Mouse (Mus musculus) splenic B cell, adult 2 months (primary cell): Measurements from ENCODE around the gene Vps52.

Experiments used
- DNase-seq: peaks from one replicate; pipeline ENCODE4 v3.0.0-alpha.2; 2011; ENCODE audit warnings: low read depth, low spot score
- H3K27me3 ChIP-seq: 2 replicates; pipeline ENCODE4 v1.6.1; 2012; ENCODE audit warnings: mild to moderate bottlenecking, low read length, moderate library complexity, mixed read lengths; ENCODE audit not compliant: control insufficient read depth, poor library complexity, insufficient read depth, severe bottlenecking
- H3K36me3 ChIP-seq: 2 replicates; pipeline ENCODE4 v1.6.1; 2012; ENCODE audit warnings: mild to moderate bottlenecking, low read length, moderate library complexity, mixed read lengths; ENCODE audit not compliant: control insufficient read depth, poor library complexity, insufficient read depth, severe bottlenecking

Vps52 gene

DNA sequence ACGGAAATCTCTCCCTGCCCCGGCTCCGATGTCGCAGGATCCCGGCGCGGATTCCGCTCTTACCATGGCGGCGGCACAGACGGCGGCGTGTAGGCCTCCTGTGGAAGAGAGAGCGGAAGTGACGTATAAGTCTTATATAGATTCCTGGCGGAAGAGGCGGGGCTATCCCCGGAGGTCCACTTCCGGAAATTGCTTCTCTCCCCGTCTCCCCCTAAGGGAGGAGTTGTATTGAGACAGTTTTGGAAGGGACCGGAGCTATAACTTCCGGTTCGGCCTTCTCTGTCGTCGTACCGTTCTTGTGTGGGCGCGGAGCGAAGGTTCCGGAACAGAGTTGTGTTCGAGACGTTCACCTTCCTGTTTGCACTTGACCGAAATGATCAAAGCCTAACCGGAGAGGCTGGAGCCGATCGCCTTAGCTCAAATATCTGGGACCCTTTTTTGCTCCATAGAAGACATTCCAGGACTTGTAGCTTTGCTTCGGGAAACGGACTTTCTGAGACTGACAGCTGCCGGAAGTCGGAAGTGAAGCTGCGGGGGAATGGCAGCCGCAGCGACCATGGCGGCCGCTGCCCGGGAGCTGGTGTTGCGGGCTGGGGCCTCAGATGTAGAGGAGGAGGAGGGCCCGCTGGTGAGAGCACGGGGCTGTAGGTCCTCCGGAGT, at the start of gene Vps52, which contains the start of gene Rps18:
TSS of gene Vps52 (plus strand) at position 258 of the 660 bp plus-strand sequence.
TSS of gene Rps18 (minus strand) at position 447 of the 660 bp plus-strand sequence.
- peaks cover 13% of the 10 kb centered on the region for H3K36me3 ChIP-seq
- no peaks in the 10 kb centered on the region for H3K27me3 ChIP-seq
- DNase-seq, result peak; percentile 99

GRCm38 (mm10) chr17:33908331-33909076, 47.1 kb upstream of the Vps52 start:
- DNase-seq, result peak; percentile 38
- Histone ChIP-seq H3K27me3 (no peaks in the 10 kb centered on the region), H3K36me3 (peaks cover 7% of the 10 kb centered on the region)

DNA sequence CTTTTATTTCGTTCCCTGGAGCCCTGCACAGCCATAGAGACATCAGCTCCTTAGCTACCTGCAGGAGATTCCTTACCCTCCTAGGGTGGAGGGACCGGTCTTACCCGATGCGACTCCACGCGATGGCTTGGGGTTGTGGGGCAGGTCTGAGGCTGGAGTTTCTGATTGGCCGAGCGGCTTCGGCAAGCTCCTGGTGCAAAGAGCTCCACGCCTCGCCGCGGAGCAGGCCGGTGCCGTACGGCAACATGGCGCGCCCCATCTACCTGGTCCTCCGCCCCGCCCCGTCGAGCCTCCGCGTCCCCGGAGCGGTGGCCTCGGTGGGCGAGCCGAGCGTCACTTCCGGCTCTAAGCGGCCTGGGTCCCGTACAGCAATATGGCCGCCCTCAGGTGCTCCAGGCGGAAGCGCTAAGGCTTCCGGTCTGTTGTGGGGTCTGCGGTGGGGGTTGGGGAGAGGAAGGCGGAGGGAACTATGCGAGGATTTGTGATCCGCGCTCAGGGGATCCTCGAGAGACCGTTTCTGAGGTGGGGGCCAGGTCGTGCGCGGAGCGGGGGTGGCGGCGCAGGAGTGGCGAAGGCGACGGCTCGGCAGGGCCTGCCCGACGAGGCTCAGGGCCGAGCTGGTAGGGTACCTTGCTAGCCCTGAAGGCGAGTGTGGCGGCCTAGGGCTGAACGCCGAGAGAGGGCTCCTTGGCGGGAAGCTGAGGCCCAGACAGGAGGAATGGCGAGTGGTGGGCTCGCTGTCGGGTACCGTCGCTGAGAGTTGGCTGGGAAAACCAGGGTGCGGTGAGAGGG, 46.3 kb upstream of the Vps52 start, which contains the start of gene Daxx:
TSS of gene Daxx (plus strand) at position 338 of the 792 bp plus-strand sequence.
- peaks cover 13% of the 10 kb centered on the region for H3K36me3 ChIP-seq
- peak; percentile 98 for DNase-seq
- H3K27me3 ChIP-seq, result no peaks in the 10 kb centered on the region

DNA sequence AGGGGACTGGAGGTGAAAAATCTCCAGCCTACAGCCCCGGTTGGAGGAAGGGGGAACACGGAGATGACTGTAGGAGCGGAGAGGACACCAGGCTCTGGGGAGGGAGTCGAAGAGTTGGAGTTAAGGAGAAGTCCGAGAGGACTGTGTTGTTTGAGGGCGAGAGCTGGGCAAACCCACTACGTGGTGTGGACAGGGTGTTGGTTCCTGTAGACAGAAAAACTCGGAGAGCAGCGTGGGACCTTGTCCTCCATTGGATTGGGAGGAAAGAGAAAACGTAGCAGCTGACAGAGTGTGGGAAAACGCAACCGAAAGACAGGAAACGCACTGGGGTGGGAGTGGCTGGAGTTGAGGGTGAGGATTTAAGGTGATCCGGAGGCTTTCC, 45.8 kb upstream of the Vps52 start:
- peak; percentile 37 for DNase-seq
- Histone ChIP-seq H3K27me3 (no peaks in the 10 kb centered on the region), H3K36me3 (peaks cover 14% of the 10 kb centered on the region)

DNA sequence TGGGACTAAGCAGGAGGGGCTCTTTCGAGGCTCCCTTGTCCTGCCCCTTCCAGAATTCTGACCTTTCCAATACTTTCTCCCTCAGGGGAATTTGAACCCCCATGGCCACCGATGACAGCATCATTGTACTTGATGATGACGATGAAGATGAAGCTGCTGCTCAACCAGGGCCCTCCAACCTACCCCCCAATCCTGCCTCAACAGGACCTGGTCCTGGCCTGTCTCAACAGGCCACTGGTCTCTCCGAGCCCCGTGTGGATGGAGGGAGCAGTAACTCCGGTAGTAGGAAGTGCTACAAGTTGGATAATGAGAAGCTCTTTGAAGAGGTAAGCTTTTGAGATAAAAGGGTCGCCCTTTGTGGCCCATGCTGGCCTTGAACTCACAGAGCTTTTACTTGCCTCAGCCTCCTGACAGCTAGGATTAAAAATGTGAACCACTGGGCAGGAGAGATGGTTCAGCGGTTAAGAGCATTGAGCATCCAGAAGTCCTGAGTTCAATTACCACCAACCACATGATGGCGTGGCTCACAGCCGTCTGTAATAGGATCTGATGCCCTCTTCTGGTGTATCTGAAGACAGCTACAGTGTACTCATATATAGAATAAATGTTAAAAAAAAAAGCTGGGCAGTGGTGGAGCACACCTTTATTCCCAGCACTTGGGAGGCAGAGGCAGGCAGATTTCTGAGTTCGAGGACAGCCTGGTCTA, 45.1 kb upstream of the Vps52 start:
- peaks cover 14% of the 10 kb centered on the region for H3K36me3 ChIP-seq
- peak; percentile 74 for DNase-seq
- no peaks in the 10 kb centered on the region for H3K27me3 ChIP-seq

DNA sequence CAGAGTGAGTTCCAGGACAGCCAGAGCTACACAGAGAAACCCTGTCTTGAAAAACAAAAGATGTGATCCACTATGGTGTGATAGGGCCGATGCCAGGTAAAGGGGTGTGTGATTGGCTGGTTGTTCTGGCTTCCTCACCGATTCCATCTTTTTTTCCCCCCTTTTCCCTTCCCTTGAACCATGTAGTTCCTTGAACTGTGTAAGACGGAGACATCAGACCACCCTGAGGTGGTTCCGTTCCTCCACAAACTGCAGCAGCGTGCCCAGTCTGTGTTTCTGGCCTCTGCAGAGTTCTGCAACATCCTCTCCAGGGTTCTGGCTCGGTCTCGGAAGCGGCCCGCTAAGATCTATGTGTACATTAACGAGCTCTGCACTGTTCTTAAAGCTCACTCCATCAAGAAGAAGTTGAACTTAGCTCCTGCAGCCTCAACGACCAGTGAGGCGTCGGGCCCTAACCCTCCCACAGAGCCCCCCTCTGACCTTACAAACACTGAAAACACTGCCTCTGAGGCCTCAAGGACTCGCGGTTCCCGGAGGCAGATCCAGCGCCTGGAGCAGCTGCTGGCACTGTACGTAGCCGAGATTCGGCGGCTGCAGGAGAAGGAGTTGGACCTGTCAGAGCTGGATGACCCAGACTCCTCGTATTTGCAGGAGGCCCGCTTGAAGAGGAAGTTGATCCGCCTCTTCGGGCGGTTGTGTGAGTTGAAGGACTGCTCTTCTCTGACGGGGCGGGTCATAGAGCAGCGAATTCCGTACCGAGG, 44.4 kb upstream of the Vps52 start:
- Histone ChIP-seq H3K36me3 (peaks cover 14% of the 10 kb centered on the region), H3K27me3 (no peaks in the 10 kb centered on the region)
- DNase-seq, result no peak

- H3K27me3 ChIP-seq, result no peaks in the 10 kb centered on the region
- no peak for DNase-seq
- H3K36me3 ChIP-seq, result peaks cover 14% of the 10 kb centered on the region
These were observed 43.7 kb upstream of the Vps52 start for GRCm38 (mm10) chr17:33911813-33912414.

DNA sequence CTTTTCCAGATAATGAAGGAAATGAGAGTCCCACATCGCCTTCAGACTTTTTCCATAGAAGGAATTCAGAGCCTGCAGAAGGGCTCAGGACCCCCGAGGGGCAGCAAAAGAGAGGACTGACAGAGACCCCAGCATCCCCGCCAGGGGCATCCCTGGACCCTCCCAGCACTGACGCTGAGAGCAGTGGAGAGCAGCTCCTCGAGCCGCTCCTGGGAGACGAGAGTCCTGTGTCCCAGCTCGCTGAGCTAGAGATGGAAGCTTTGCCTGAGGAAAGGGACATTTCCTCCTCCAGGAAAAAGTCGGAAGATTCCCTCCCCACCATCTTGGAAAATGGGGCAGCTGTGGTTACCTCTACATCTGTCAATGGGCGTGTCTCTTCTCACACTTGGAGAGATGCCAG, 42.3 kb upstream of the Vps52 start:
- Histone ChIP-seq H3K27me3 (no peaks in the 10 kb centered on the region), H3K36me3 (peaks cover 14% of the 10 kb centered on the region)
- DNase-seq, result no peak

DNA sequence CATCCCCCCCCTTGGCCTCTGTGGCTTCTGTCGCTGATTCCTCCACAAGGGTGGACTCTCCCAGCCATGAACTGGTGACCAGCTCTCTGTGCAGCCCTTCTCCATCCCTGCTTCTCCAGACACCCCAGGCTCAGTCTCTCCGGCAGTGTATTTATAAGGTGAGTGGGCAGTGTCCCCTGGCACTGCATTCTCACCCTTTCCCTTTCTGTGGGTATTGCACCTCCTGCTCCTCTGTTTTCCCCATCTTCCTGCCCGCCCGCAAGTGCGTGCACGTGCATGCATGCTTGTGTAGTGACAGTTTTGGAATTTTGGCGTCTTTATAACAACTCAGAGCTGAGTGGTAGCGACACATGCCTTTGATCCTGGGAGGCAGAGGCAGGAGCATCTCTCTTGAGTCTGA, 41.7 kb upstream of the Vps52 start:
- Histone ChIP-seq H3K36me3 (peaks cover 14% of the 10 kb centered on the region), H3K27me3 (no peaks in the 10 kb centered on the region)
- no peak for DNase-seq

GRCm38 (mm10) chr17:33914969-33915391, 40.6 kb upstream of the Vps52 start:
- DNase-seq, result no peak
- Histone ChIP-seq H3K36me3 (peaks cover 14% of the 10 kb centered on the region), H3K27me3 (no peaks in the 10 kb centered on the region)

DNA sequence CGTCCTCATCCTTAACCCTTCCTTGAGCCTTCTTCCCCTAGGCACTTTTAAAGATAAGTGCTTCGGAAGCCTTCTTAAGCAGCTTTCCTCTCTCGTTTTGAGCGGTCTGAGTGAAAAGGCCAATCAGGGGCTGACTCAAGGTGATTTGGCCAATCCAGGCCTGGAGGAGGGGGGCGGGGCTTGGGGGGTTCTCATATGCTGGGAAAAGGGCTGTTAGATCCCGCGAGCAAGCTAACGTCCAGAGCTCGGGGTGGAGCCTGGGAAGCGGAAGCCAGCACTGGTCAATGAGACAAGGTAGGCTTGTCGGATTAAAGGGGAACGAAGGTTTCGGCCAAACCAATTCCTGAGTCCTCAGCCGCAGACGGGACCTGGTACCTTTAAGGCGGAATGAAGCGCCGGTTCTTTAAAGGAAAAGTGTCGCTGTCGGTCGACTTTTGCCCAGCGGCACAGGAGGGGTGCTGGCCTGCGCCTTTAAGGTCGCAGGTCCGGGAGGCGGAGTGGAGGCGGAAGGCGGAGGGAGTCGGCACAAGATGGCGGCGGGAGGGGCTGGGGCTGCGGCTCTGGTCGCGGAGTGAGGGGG, 39.9 kb upstream of the Vps52 start, which contains the start of the genes Tapbp and Zbtb22:
TSS of gene Tapbp (plus strand) at position 229 of the 580 bp plus-strand sequence.
TSS of gene Zbtb22 (plus strand) at position 234 of the 580 bp plus-strand sequence.
- Histone ChIP-seq H3K27me3 (no peaks in the 10 kb centered on the region), H3K36me3 (peaks cover 14% of the 10 kb centered on the region)

GRCm38 (mm10) chr17:33916294-33916693, 39.3 kb upstream of the Vps52 start:
- H3K36me3 ChIP-seq, result peaks cover 17% of the 10 kb centered on the region
- H3K27me3 ChIP-seq, result no peaks in the 10 kb centered on the region
- no peak for DNase-seq

More for the DNA sequence above, 39.9 kb upstream of the Vps52 start, which contains the start of the genes Tapbp and Zbtb22:
- peak; percentile 97 for DNase-seq
